Mouse (Mus musculus): Measurements from ENCODE around the gene Ppard. TPM values are rescaled to one million over a fixed set of nuclear protein-coding genes. Genes with fewer than 3 reads are reported as not detected.

Gene Ppard
- total RNA-seq, 2 experiments from 2014 or later, result 25.8 to 29.0 TPM

- DNase-seq (ENCODE audit: low spot score in 2 of 2), result no peak
Measured at GRCm38 (mm10) chr17:28254804-28255203, 22.3 kb downstream of the Ppard start.

- no peak for DNase-seq (ENCODE audit: low spot score in 2 of 2)
Measured at GRCm38 (mm10) chr17:28255651-28256050, 23.2 kb downstream of the Ppard start.

- DNase-seq (ENCODE audit: low spot score in 2 of 2), result no peak
Measured at GRCm38 (mm10) chr17:28256651-28257328, 24.3 kb downstream of the Ppard start.

GRCm38 (mm10) chr17:28258325-28258724 lies 25.8 kb downstream of the Ppard start:
- no peak for DNase-seq (ENCODE audit: low spot score in 2 of 2)

- DNase-seq (ENCODE audit: low spot score in 2 of 2), result no peak
Measured at GRCm38 (mm10) chr17:28259890-28260542, 27.5 kb downstream of the Ppard start.

GRCm38 (mm10) chr17:28260543-28260909 lies 28.0 kb downstream of the Ppard start:
- DNase-seq (ENCODE audit: low spot score in 2 of 2), result no peak

GRCm38 (mm10) chr17:28261795-28262194 lies 29.3 kb downstream of the Ppard start:
- no peak for DNase-seq (ENCODE audit: low spot score in 2 of 2)

- DNase-seq (ENCODE audit: low spot score in 2 of 2), result no peak
Measured at GRCm38 (mm10) chr17:28263181-28263894, 30.8 kb downstream of the Ppard start.

- DNase-seq (ENCODE audit: low spot score in 2 of 2), result no peak
Measured at GRCm38 (mm10) chr17:28267251-28267650, 34.8 kb downstream of the Ppard start.

- DNase-seq (ENCODE audit: low spot score in 2 of 2), result no peak
Measured at GRCm38 (mm10) chr17:28270165-28270564, 37.7 kb downstream of the Ppard start.

GRCm38 (mm10) chr17:28271537-28272266 lies 39.2 kb downstream of the Ppard start:
- DNase-seq (ENCODE audit: low spot score in 2 of 2), result no peak

- DNase-seq (ENCODE audit: low spot score in 2 of 2), result no peak
Measured at GRCm38 (mm10) chr17:28272281-28272680, 39.8 kb downstream of the Ppard start.

GRCm38 (mm10) chr17:28272837-28273236 lies 40.3 kb downstream of the Ppard start:
- no peak for DNase-seq (ENCODE audit: low spot score in 2 of 2)

GRCm38 (mm10) chr17:28274739-28275138 lies 42.2 kb downstream of the Ppard start:
- no peak for DNase-seq (ENCODE audit: low spot score in 2 of 2)

- no peak for DNase-seq (ENCODE audit: low spot score in 2 of 2)
Measured at GRCm38 (mm10) chr17:28277226-28277625, 44.7 kb downstream of the Ppard start.

GRCm38 (mm10) chr17:28277721-28278120 lies 45.2 kb downstream of the Ppard start:
- DNase-seq (ENCODE audit: low spot score in 2 of 2), result no peak

GRCm38 (mm10) chr17:28278156-28278555 lies 45.7 kb downstream of the Ppard start:
- no peak for DNase-seq (ENCODE audit: low spot score in 2 of 2)

- no peak for DNase-seq (ENCODE audit: low spot score in 2 of 2)
Measured at GRCm38 (mm10) chr17:28279236-28279635, 46.7 kb downstream of the Ppard start.

- DNase-seq (ENCODE audit: low spot score in 2 of 2), result peak in 1 of 2 experiments; percentile 51
Measured at GRCm38 (mm10) chr17:28279780-28280422, 47.4 kb downstream of the Ppard start.

- no peak for DNase-seq (ENCODE audit: low spot score in 2 of 2)
Measured at GRCm38 (mm10) chr17:28280423-28280800, 47.9 kb downstream of the Ppard start.

GRCm38 (mm10) chr17:28280831-28281377 lies 48.4 kb downstream of the Ppard start:
- DNase-seq (ENCODE audit: low spot score in 2 of 2), result no peak

Measured in layer of hippocampus, postnatal 10 days (tissue).